Mouse (Mus musculus) embryonic facial prominence, embryonic 12.5 days (tissue): ENCODE measurements around the gene Ubtd2. TPM values are rescaled to one million over a fixed set of nuclear protein-coding genes. Genes with fewer than 3 reads are reported as not detected.
A peak's percentile ranks its signal among the peaks of the same experiment; 100 is the strongest.

Experiments
- ATAC-seq: fragments of 200-750 bp; cut with Nextera tagmentation; 2 replicates; pipeline ENCODE4 v1.8.0; 2017; ENCODE audit not compliant: insufficient number of reproducible peaks, insufficient read depth, low FRiP score, low TSS enrichment
- H3K27ac ChIP-seq: fragments of 300-500 bp; sonication (generic); 2 replicates; pipeline ENCODE4 v1.5.1; 2016; ENCODE audit warnings: mild to moderate bottlenecking
- H3K27me3 ChIP-seq: fragments of 300-500 bp; sonication (generic); 2 replicates; pipeline ENCODE4 v1.6.1; 2016; ENCODE audit warnings: mild to moderate bottlenecking, moderate library complexity
- H3K36me3 ChIP-seq: fragments of 300-500 bp; sonication (generic); 2 replicates; pipeline ENCODE4 v1.6.1; 2016; ENCODE audit warnings: mild to moderate bottlenecking
- H3K4me1 ChIP-seq: fragments of 300-500 bp; sonication (generic); 2 replicates; pipeline ENCODE4 v1.6.1; 2016
- H3K4me2 ChIP-seq: fragments of 300-500 bp; sonication (generic); replicated peaks from 2 replicates; pipeline ENCODE4 v1.6.1; 2016; ENCODE audit warnings: mild to moderate bottlenecking, moderate library complexity
- H3K4me3 ChIP-seq: fragments of 300-500 bp; sonication (generic); 2 replicates; pipeline ENCODE4 v1.5.1; 2016; ENCODE audit warnings: mild to moderate bottlenecking
- H3K9ac ChIP-seq: fragments of 300-500 bp; sonication (generic); 2 replicates; pipeline ENCODE4 v1.6.1; 2016; ENCODE audit warnings: mild to moderate bottlenecking, moderate library complexity
- H3K9me3 ChIP-seq: fragments of 300-500 bp; sonication (generic); 2 replicates; pipeline ENCODE4 v1.6.1; 2016; ENCODE audit warnings: mild to moderate bottlenecking, moderate library complexity
- WGBS: fragments of 180-500 bp; shearing (Covaris S2); methylation state at CpG from one replicate; pipeline ENCODE4 v1.1.7; 2016; 5-methylcytosine and 5-hydroxymethylcytosine counted together
- polyA plus RNA-seq: library from polyadenylated mRNA; unstranded; fragments of >200 nt; fragmentation: Nextera tagmentation; extraction: Ambion mirVana; gene quantifications from 2 replicates; pipeline ENCODE4 v1.2.1, GENCODE M21; 2016

The Ubtd2 gene
- polyA plus RNA-seq, 1 experiment from 2014 or later, result 96.7 TPM

DNA sequence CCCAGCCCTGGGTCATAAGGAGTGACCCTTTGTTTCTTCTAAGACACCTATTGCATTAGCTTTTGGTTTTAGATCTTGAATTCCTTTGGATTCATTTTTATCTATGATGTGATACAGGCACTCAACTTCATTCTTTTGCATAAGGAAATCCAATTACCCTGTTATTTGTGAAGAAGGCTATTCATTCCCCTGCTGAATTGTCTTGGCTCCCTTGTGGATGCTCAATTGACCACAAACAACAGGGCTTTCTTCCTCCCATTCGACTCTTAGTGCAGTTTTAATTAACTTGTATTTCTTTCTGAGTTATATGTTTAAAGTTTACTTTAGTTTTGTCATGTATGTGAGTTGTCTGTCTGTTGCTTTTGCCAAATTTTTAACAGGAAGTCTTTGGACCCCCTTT is 10.9 kb upstream of the Ubtd2 start:
- Histone ChIP-seq H3K9me3 (no peaks in the 10 kb centered on the region), H3K4me3 (no peak overlapping the region), H3K27me3 (no peaks in the 10 kb centered on the region), H3K4me2 (no peak overlapping the region), H3K4me1 (no peaks in the 10 kb centered on the region), H3K27ac (no peak overlapping the region), H3K9ac (no peak overlapping the region), H3K36me3 (no peaks in the 10 kb centered on the region)
- WGBS, result 28% methylated on average over 1 of the region's 1 CpGs
- no peak for ATAC-seq

DNA sequence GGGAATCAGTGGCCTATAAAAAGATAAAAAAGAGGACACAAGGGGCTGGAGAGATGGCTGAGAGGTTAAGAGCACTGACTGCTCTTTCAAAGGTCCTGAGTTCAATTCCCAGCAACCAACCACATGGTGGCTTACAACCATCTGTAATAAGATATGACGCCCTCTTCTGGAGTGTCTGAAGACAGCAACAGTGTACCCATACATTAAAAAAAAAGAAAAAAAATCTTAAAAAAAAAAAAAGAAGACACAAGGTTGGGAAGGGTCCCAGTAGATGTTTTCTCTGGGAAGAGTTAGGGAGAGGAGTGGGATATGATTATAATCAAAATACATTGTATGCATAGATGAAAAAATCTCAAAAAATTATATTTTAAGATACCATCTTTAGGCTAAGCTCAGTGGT is 10.0 kb upstream of the Ubtd2 start:
- no peaks in the 10 kb centered on the region for H3K36me3 ChIP-seq
- no peak overlapping the region for H3K4me3 ChIP-seq
- WGBS, result 65% methylated on average over 1 of the region's 1 CpGs
- no peak overlapping the region for H3K4me2 ChIP-seq
- H3K4me1 ChIP-seq, result no peaks in the 10 kb centered on the region
- ATAC-seq, result no peak
- no peak overlapping the region for H3K9ac ChIP-seq
- H3K27me3 ChIP-seq, result no peaks in the 10 kb centered on the region
- no peak overlapping the region for H3K27ac ChIP-seq
- H3K9me3 ChIP-seq, result no peaks in the 10 kb centered on the region

GRCm38 (mm10) chr11:32445637-32446226 is 9.4 kb upstream of the Ubtd2 start:
- Histone ChIP-seq H3K4me2 (no peak overlapping the region), H3K27me3 (no peaks in the 10 kb centered on the region), H3K9ac (no peak overlapping the region), H3K36me3 (no peaks in the 10 kb centered on the region), H3K27ac (no peak overlapping the region), H3K4me3 (no peak overlapping the region), H3K4me1 (no peaks in the 10 kb centered on the region), H3K9me3 (no peaks in the 10 kb centered on the region)
- whole genome bisulfite sequencing, result 74% methylated on average over 6 of the region's 6 CpGs
- no peak for ATAC-seq

- Histone ChIP-seq H3K4me1 (peaks cover 11% of the 10 kb centered on the region; the same call in 1 of the 2 replicates), H3K27ac (no peak overlapping the region), H3K4me3 (no peak overlapping the region), H3K27me3 (no peaks in the 10 kb centered on the region), H3K9me3 (no peaks in the 10 kb centered on the region), H3K4me2 (no peak overlapping the region), H3K9ac (no peak overlapping the region), H3K36me3 (no peaks in the 10 kb centered on the region)
- 4% methylated on average over 1 of the region's 1 CpGs for WGBS
- no peak for ATAC-seq
These were observed 5.0 kb upstream of the Ubtd2 start for GRCm38 (mm10) chr11:32450216-32450615.

- Histone ChIP-seq H3K9ac (no peak overlapping the region), H3K4me3 (no peak overlapping the region), H3K27ac (no peak overlapping the region), H3K4me1 (peaks cover 11% of the 10 kb centered on the region; the same call in 1 of the 2 replicates), H3K36me3 (no peaks in the 10 kb centered on the region), H3K9me3 (no peaks in the 10 kb centered on the region), H3K4me2 (no peak overlapping the region), H3K27me3 (no peaks in the 10 kb centered on the region)
- ATAC-seq, result no peak
- WGBS, result 92% methylated on average over 6 of the region's 6 CpGs
These were observed 3.9 kb upstream of the Ubtd2 start for GRCm38 (mm10) chr11:32451306-32451705.

DNA sequence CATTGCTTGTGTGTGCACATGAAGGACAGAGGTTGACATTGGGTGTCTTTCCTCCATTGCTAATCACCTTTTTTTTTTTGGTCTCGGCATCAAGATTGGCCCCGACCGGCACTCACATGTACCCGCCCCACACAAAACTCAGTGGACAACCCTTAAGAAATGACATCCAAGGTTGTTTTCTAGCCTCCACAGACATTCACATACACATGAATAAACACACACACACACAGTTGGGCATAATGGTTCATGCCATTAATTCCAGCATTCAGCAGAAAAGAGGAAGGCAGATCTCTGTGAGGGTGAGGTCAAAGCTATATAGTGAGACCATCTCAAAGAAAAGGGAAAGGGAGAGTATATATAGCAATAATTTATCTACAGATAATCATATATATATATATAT is 2.4 kb upstream of the Ubtd2 start:
- ATAC-seq, result no peak
- Histone ChIP-seq H3K9me3 (no peaks in the 10 kb centered on the region), H3K36me3 (no peaks in the 10 kb centered on the region), H3K9ac (no peak overlapping the region), H3K4me3 (no peak overlapping the region), H3K27ac (no peak overlapping the region), H3K4me1 (peaks cover 11% of the 10 kb centered on the region; the same call in 1 of the 2 replicates), H3K27me3 (no peaks in the 10 kb centered on the region), H3K4me2 (no peak overlapping the region)
- WGBS, result 93% methylated on average over 4 of the region's 4 CpGs

DNA sequence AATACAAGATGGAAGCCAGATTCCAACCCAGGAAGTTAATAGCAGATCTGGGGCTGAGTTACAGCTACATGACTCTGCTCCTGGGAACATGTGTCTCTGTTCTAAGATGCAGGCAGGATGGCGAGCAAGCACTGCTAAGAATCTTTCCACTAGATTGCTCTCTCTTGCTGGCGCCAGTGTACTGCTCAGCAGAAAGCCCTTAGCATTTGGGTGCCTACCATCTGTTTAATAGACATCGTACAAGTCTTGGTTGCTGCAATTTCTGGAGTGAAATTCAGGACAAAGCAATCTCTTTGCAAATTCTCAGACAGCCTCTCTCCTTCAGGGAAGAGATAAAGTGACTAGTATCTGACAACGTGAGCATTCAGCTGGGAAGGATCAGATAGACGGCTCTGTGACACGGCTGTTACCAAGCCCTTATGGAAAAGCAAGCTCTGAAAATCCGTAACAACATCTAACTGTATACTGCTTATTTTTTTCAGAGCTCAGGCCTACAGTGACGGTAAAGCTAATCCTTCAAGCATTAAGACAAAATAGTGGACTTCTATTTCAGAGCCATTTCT is 1.7 kb upstream of the Ubtd2 start:
- Histone ChIP-seq H3K9ac (no peak overlapping the region), H3K4me3 (no peak overlapping the region), H3K27me3 (no peaks in the 10 kb centered on the region), H3K36me3 (no peaks in the 10 kb centered on the region), H3K4me1 (peaks cover 11% of the 10 kb centered on the region; the same call in 1 of the 2 replicates), H3K4me2 (0 out of 2 replicates have a peak overlapping the region, but pooled peaks have one; percentile 0), H3K27ac (peak overlapping the region; percentile 38), H3K9me3 (no peaks in the 10 kb centered on the region)
- no peak for ATAC-seq
- 25% methylated on average over 8 of the region's 8 CpGs for WGBS

- no peaks in the 10 kb centered on the region for H3K9me3 ChIP-seq
- peaks cover 11% of the 10 kb centered on the region; the same call in 1 of the 2 replicates for H3K4me1 ChIP-seq
- ATAC-seq, result no peak
- no peaks in the 10 kb centered on the region for H3K27me3 ChIP-seq
- peak overlapping the region; percentile 88 for H3K4me3 ChIP-seq
- no peaks in the 10 kb centered on the region for H3K36me3 ChIP-seq
- H3K4me2 ChIP-seq, result peak overlapping the region; percentile 85
- whole genome bisulfite sequencing, result 4% methylated on average over 19 of the region's 19 CpGs
- H3K27ac ChIP-seq, result peak overlapping the region; percentile 98
- H3K9ac ChIP-seq, result peak overlapping the region; percentile 93
These were observed 855 bp upstream of the Ubtd2 start for GRCm38 (mm10) chr11:32454231-32454799.

DNA sequence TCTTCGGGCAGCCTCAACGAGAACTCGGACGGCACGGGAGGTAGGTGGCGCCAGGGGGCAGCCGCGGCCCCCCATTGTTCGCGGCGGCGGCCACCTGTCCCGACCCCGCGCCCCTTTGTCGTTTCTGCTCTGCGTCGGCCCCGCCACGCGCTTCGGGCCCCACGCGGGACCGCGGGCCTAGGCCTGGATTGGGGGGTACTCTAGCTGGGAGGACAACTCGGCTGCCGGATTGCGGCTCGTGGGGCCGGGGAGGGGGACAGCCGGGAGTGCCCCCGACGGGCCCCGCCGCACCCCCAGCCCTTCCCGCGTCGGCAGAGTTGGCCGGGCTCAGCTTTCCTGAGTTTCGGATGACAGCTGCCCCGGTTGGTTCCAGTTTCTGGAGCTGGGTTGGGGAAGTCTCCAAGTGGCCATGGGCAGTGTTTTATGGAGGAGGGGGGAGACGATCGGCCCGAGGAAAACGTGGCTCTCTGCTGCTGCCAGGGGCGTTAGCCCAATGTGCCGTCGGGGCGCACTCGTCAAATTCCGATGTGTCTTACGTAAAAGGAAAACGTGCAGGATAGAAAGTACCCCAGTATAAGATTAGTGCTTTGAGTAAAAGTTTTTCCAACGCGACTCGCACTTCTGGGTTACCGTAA is 454 bp downstream of the Ubtd2 start:
- Histone ChIP-seq H3K4me2 (peak overlapping the region; percentile 85), H3K9me3 (no peaks in the 10 kb centered on the region), H3K36me3 (no peaks in the 10 kb centered on the region), H3K27ac (peak overlapping the region; percentile 98), H3K27me3 (no peaks in the 10 kb centered on the region), H3K4me3 (peak overlapping the region; percentile 88), H3K9ac (peak overlapping the region; percentile 93), H3K4me1 (peaks cover 11% of the 10 kb centered on the region; the same call in 1 of the 2 replicates)
- peak; percentile 43 for ATAC-seq
- WGBS, result 1% methylated on average over 55 of the region's 58 CpGs

DNA sequence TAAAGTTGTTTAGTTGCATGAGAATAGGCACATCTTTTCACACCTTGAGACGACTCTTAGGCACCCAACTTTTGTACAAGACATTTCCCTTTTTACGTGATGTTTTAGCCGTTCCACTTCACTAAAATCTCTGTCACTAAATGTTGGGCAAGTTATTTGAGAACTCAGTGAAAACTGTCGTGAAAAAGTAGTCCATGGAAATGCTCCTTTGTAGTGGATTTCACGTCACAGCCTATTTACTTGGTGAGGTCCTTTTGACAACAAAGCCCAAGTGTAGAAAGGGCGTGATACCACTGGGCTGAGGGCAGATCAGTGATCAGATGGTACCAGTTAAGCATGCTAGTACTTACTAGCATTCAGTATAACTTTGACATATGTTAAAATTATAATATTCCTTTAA is 1.2 kb downstream of the Ubtd2 start:
- Histone ChIP-seq H3K27me3 (no peaks in the 10 kb centered on the region), H3K4me3 (peak overlapping the region; percentile 88), H3K4me2 (peak overlapping the region; percentile 85), H3K4me1 (peaks cover 11% of the 10 kb centered on the region; the same call in 1 of the 2 replicates), H3K36me3 (no peaks in the 10 kb centered on the region), H3K9me3 (no peaks in the 10 kb centered on the region), H3K27ac (0 out of 2 replicates have a peak overlapping the region, but pooled peaks have one; percentile 98), H3K9ac (peak overlapping the region; percentile 93)
- no peak for ATAC-seq
- 11% methylated on average over 6 of the region's 6 CpGs for WGBS

- Histone ChIP-seq H3K9me3 (no peaks in the 10 kb centered on the region), H3K4me3 (no peak overlapping the region), H3K9ac (no peak overlapping the region), H3K36me3 (no peaks in the 10 kb centered on the region), H3K4me1 (peaks cover 7% of the 10 kb centered on the region; the same call in 1 of the 2 replicates), H3K4me2 (no peak overlapping the region), H3K27me3 (no peaks in the 10 kb centered on the region), H3K27ac (no peak overlapping the region)
- no peak for ATAC-seq
- WGBS, result 78% methylated on average over 2 of the region's 2 CpGs
These were observed 9.1 kb downstream of the Ubtd2 start for GRCm38 (mm10) chr11:32464282-32464681.

DNA sequence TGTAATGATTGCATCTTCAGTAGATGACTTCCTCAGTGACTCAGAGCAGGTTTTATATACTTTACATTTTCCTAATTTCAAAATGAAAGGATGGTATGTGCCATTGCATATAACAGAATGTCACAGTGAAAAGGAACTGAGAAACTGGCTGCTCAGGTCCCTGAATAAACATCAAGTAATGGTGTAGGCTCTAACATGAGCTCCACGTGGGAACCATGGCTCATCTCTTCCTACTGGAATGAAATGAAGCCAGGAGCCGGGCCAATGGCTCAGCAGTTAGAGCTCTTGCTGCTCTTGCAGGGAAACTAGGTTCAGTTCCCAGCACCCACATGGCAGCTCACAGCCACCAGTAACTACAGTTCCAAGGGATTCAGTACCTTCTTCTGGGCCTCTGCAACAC is 16.8 kb downstream of the Ubtd2 start:
- no peak for ATAC-seq
- 74% methylated on average over 2 of the region's 2 CpGs for WGBS
- H3K27ac ChIP-seq, result no peak overlapping the region
- H3K4me1 ChIP-seq, result peaks cover 6% of the 10 kb centered on the region; the same call in 1 of the 2 replicates
- H3K4me2 ChIP-seq, result no peak overlapping the region
- H3K9ac ChIP-seq, result no peak overlapping the region
- no peaks in the 10 kb centered on the region for H3K9me3 ChIP-seq
- no peak overlapping the region for H3K4me3 ChIP-seq
- 0 out of 2 replicates have a peak, but pooled peaks cover 3% of the 10 kb centered on the region for H3K36me3 ChIP-seq
- H3K27me3 ChIP-seq, result no peaks in the 10 kb centered on the region
